Mouse (Mus musculus): ENCODE results near the gene Mfsd10. TPM values are rescaled to one million over a fixed set of nuclear protein-coding genes. Genes with fewer than 3 reads are reported as not detected.
"Not testable (repeated sequence)": the region's sequence is repeated elsewhere in the genome, so short reads cannot be mapped to it uniquely, and the experiment has no call there.

Gene Mfsd10
- polyA plus RNA-seq, 1 experiment from 2014 or later: 107 TPM

DNA sequence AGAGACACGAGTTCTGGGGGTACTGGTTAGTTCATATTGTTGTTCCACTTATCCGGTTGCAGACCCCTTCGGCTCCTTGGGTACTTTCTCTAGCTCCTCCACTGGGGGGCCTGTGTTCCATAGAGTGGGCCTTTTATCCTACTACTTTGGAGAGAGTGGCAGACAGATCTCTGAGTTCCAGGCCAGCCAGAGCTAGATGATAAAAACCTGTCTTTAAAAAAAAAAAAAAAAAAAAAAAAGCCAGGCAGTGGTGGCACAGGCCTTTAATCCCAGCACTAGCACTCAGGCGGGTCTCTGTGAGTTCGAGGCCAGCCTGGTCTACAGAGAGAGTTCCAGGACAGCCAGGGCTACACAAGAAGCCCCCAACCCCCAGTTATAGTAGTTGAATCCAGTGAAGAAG lies 44.8 kb downstream of the Mfsd10 start:
- Histone ChIP-seq H3K4me1 (peaks cover 32% of the 10 kb centered on the region), H3K36me3 (peaks cover 15% of the 10 kb centered on the region)
- 76% methylated on average over 5 of the region's 5 CpGs for WGBS
- DNase-seq (ENCODE audit: low spot score); H3K27ac ChIP-seq (replicated peaks); H3K4me3 ChIP-seq; H3K9me3 ChIP-seq (replicated peaks); H3K27me3 ChIP-seq (ENCODE audit: low read depth, poor library complexity, severe bottlenecking): not testable (repeated sequence)

DNA sequence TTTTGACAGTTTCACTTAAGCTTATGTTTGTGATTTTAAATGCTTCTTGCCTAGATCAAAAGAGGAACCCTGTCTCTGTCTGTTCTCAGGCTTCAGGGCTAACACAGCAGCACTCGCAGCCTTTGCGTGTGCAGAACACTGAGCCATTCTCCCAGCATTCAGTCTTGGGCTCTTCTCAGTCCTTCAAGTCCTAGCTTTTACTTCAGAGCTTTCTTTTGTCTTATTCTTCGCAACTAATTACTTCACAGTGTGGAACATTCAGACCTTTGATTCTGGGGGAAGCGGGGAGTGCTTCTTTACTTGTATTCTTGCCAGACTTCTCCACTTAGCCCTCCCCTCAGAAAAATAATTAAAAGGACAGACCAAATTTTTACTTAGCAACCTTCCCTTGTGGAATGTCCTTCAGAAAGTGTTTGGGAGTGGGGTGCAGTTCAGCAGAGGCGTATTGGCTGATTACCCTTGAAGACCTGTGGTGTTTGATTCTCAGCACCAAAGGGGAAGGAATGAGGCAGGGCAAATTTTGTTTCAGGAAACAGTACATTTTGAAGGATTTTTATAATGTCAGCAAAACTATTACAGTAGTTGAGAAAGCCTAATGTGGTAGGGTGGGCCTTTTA lies 45.5 kb downstream of the Mfsd10 start:
- Histone ChIP-seq H3K27ac (replicated peaks) (no peak overlapping the region), H3K9me3 (replicated peaks) (no peaks in the 10 kb centered on the region), H3K4me3 (no peak overlapping the region), H3K36me3 (peaks cover 12% of the 10 kb centered on the region; the same call in 1 of the 2 replicates), H3K27me3 (ENCODE audit: low read depth, poor library complexity, severe bottlenecking) (no peaks in the 10 kb centered on the region), H3K4me1 (peaks cover 39% of the 10 kb centered on the region)
- no peak for DNase-seq (ENCODE audit: low spot score)
- 23% methylated on average over 5 of the region's 5 CpGs for WGBS

DNA sequence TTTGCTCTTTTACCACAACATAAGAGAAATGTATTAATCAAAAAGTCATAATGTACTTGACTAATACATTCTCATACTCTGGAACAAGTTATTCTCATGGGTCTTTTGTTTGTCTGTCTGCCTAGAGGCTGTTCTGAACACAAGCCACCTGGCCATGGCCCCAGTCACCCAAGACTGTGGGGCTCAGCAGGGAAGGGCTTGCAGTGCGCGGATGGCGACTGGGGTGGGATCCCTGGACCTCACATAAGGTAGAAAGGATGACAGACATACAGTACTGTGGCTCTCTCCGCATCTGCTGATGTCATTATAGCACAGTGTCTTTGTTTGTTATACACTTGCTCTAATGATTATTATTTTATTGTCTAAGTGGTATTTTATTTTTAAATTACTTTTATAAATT lies 46.3 kb downstream of the Mfsd10 start:
- peaks cover 12% of the 10 kb centered on the region; the same call in 1 of the 2 replicates for H3K36me3 ChIP-seq
- peaks cover 42% of the 10 kb centered on the region for H3K4me1 ChIP-seq
- no peaks in the 10 kb centered on the region for H3K27me3 ChIP-seq (ENCODE audit: low read depth, poor library complexity, severe bottlenecking)
- no peak for DNase-seq (ENCODE audit: low spot score)
- no peaks in the 10 kb centered on the region for H3K9me3 ChIP-seq (replicated peaks)
- 39% methylated on average over 4 of the region's 4 CpGs for WGBS
- H3K27ac ChIP-seq (replicated peaks): no peak overlapping the region
- H3K4me3 ChIP-seq: no peak overlapping the region

DNA sequence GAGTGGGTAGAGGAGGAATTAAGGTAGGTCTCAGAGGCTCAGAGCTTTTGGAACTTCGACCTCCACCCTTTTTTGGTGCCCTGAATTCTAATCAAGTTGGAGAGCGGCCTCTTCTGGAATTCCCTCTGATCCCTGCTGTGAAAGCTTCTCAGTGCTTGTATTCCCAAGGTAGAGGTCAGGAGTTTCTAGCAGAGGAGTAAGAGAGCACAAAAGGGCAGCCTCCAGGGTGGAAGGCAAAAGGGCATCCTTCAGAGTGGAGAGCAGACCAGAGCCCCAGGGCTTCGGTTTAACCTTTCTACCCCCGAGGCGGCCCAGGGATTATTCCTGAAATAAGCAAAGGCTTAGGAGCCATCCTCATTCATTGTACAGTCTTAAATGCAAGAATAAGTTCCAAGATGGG lies 47.0 kb downstream of the Mfsd10 start:
- Histone ChIP-seq H3K27me3 (ENCODE audit: low read depth, poor library complexity, severe bottlenecking) (no peaks in the 10 kb centered on the region), H3K4me3 (peak overlapping the region; percentile 7; the same call in 1 of the 2 replicates), H3K27ac (replicated peaks) (peak overlapping the region; percentile 59), H3K36me3 (peaks cover 12% of the 10 kb centered on the region; the same call in 1 of the 2 replicates), H3K9me3 (replicated peaks) (no peaks in the 10 kb centered on the region), H3K4me1 (peaks cover 42% of the 10 kb centered on the region)
- DNase-seq (ENCODE audit: low spot score): peak; percentile 33
- WGBS: 3% methylated on average over 5 of the region's 5 CpGs

DNA sequence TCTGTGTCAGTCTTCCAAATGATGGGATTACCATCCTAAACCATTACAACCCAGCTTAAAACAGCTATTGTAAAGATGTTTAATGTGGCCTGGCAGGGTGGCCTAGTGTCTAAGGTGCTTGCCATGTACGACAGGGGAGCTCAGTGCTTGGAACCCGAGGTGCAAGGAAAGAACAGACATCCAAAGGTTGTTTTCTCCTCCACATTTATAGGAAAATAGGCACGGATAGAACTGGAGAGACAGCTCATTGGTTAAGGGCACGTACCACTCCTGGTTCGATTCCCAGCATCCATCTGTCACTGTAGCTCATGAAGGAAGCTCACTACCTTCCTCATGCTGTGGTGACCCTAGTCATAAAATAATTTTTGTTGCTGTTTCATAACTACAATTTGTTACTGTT lies 49.1 kb downstream of the Mfsd10 start:
- H3K9me3 ChIP-seq (replicated peaks): no peaks in the 10 kb centered on the region
- H3K4me3 ChIP-seq: no peak overlapping the region
- no peak overlapping the region for H3K27ac ChIP-seq (replicated peaks)
- peaks cover 13% of the 10 kb centered on the region; the same call in 1 of the 2 replicates for H3K36me3 ChIP-seq
- H3K4me1 ChIP-seq: peaks cover 42% of the 10 kb centered on the region
- no peaks in the 10 kb centered on the region for H3K27me3 ChIP-seq (ENCODE audit: low read depth, poor library complexity, severe bottlenecking)
- no peak for DNase-seq (ENCODE audit: low spot score)
- WGBS: 71% methylated on average over 5 of the region's 5 CpGs

DNA sequence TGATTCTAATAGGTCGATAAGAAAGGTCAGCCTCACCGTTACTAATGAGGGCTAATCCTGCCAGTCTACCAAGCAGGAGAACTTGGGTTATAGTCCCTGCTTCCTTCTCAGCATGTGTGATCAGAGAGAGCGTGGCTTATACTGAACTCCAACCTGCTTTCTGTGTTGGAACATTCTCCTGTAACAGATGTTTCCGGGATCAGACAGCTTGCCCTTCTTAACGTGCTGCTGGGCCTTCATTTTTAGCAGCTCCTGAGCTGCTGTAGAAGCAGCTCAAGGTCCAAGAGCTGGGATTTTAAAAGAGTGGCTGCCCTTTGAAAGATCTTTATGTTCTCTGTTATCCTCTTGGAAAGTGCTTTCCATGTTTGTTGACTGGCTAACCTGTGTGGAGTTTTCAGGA lies 51.8 kb downstream of the Mfsd10 start:
- WGBS: 72% methylated on average over 5 of the region's 5 CpGs
- 0 out of 2 replicates have a peak, but pooled peaks cover 9% of the 10 kb centered on the region for H3K36me3 ChIP-seq

More for the DNA sequence above, 51.8 kb downstream of the Mfsd10 start:
- Histone ChIP-seq H3K9me3 (replicated peaks) (no peaks in the 10 kb centered on the region), H3K4me1 (peaks cover 31% of the 10 kb centered on the region), H3K4me3 (no peak overlapping the region), H3K27ac (replicated peaks) (no peak overlapping the region), H3K27me3 (ENCODE audit: low read depth, poor library complexity, severe bottlenecking) (no peaks in the 10 kb centered on the region)
- no peak for DNase-seq (ENCODE audit: low spot score)

Other genes with a start within 250 kb of the Mfsd10 start
- gene Tnip2, start 123.2 kb downstream of the Mfsd10 start, polyA plus RNA-seq (2016; fragmentation: Nextera tagmentation; extraction: Ambion mirVana): 5.3 and 8.0 TPM in 2 replicates
- 6.4 and 10.3 TPM in 2 replicates for gene Sh3bp2, start 111.4 kb downstream of the Mfsd10 start, polyA plus RNA-seq (2016; fragmentation: Nextera tagmentation; extraction: Ambion mirVana)
- 166 and 195 TPM in 2 replicates for gene Add1, start 63.5 kb downstream of the Mfsd10 start, polyA plus RNA-seq (2016; fragmentation: Nextera tagmentation; extraction: Ambion mirVana)
- 27.0 and 27.4 TPM in 2 replicates for gene Nop14, start 22.9 kb upstream of the Mfsd10 start, polyA plus RNA-seq (2016; fragmentation: Nextera tagmentation; extraction: Ambion mirVana)
- gene Grk4, start 23.2 kb upstream of the Mfsd10 start, polyA plus RNA-seq (2016; fragmentation: Nextera tagmentation; extraction: Ambion mirVana): 1.3 and 1.8 TPM in 2 replicates
- 13.2 and 17.1 TPM in 2 replicates for gene Htt, start 124.5 kb upstream of the Mfsd10 start, polyA plus RNA-seq (2016; fragmentation: Nextera tagmentation; extraction: Ambion mirVana)